Mouse (Mus musculus) CD4-positive, CD25-positive, alpha-beta regulatory T cell, adult 4 months (primary cell): ENCODE results near the gene Tor3a. TPM values are rescaled to one million over a fixed set of nuclear protein-coding genes. Genes with fewer than 3 reads are reported as not detected.

Source experiments
- ATAC-seq: one replicate; pipeline ENCODE4 v1.8.0; 2017
- polyA plus RNA-seq, 2 experiments: library from polyadenylated mRNA; unstranded; fragments of 100-300 nt; shearing (Covaris generic); gene quantifications; one replicate each; pipeline ENCODE4 v1.2.1; 2017

Gene Tor3a
- polyA plus RNA-seq, 2 experiments from 2014 or later = 28.4 to 29.6 TPM

GRCm38 (mm10) chr1:156669208-156669983, 4.8 kb downstream of the Tor3a start:
- ATAC-seq = no peak

- ATAC-seq = no peak
These were observed 5.6 kb downstream of the Tor3a start for GRCm38 (mm10) chr1:156668602-156669001.

- no peak for ATAC-seq
These were observed 6.8 kb downstream of the Tor3a start for GRCm38 (mm10) chr1:156667141-156667926.

- ATAC-seq = no peak
These were observed 8.4 kb downstream of the Tor3a start for GRCm38 (mm10) chr1:156665777-156666176.

GRCm38 (mm10) chr1:156660660-156661236, 13.4 kb downstream of the Tor3a start:
- peak; percentile 16 for ATAC-seq

GRCm38 (mm10) chr1:156659906-156660659, 14.1 kb downstream of the Tor3a start:
- peak; percentile 55 for ATAC-seq

GRCm38 (mm10) chr1:156658676-156659075, 15.5 kb downstream of the Tor3a start:
- no peak for ATAC-seq

GRCm38 (mm10) chr1:156657523-156657922, 16.6 kb downstream of the Tor3a start:
- no peak for ATAC-seq

- no peak for ATAC-seq
These were observed 19.2 kb downstream of the Tor3a start for GRCm38 (mm10) chr1:156654735-156655530.

GRCm38 (mm10) chr1:156652189-156652822, 21.9 kb downstream of the Tor3a start:
- no peak for ATAC-seq

- no peak for ATAC-seq
These were observed 23.5 kb downstream of the Tor3a start for GRCm38 (mm10) chr1:156650631-156651030.

GRCm38 (mm10) chr1:156648705-156649104, 25.5 kb downstream of the Tor3a start:
- no peak for ATAC-seq

GRCm38 (mm10) chr1:156645971-156646370, 28.2 kb downstream of the Tor3a start:
- ATAC-seq = no peak

GRCm38 (mm10) chr1:156644780-156645523, 29.2 kb downstream of the Tor3a start:
- no peak for ATAC-seq

- ATAC-seq = no peak
These were observed 30.1 kb downstream of the Tor3a start for GRCm38 (mm10) chr1:156644061-156644460.

- ATAC-seq = no peak
These were observed 31.3 kb downstream of the Tor3a start for GRCm38 (mm10) chr1:156642813-156643212.

GRCm38 (mm10) chr1:156641808-156642207, 32.3 kb downstream of the Tor3a start:
- ATAC-seq = no peak

GRCm38 (mm10) chr1:156640577-156640976, 33.6 kb downstream of the Tor3a start:
- peak; percentile 69 for ATAC-seq

- ATAC-seq = no peak
These were observed 34.7 kb downstream of the Tor3a start for GRCm38 (mm10) chr1:156639455-156639854.

- ATAC-seq = no peak
These were observed 39.0 kb downstream of the Tor3a start for GRCm38 (mm10) chr1:156635148-156635547.

GRCm38 (mm10) chr1:156633095-156633494, 41.1 kb downstream of the Tor3a start:
- peak; percentile 79 for ATAC-seq
